Mouse (Mus musculus) liver, adult 2 months (tissue): ENCODE data around the gene Fam155a. TPM values are rescaled to one million over a fixed set of nuclear protein-coding genes. Genes with fewer than 3 reads are reported as not detected.

ENCODE experiments used
- DNase-seq: peaks from one replicate; pipeline ENCODE4 v3.0.0-alpha.2; 2011; ENCODE audit warnings: low read depth, low spot score; ENCODE audit errors: extremely low read depth
- H3K27ac ChIP-seq: fragments of 200-500 bp; replicated peaks from 2 replicates; pipeline ENCODE4 v1.5.1; 2012; ENCODE audit warnings: low read depth, mild to moderate bottlenecking, control low read depth, inconsistent platforms, low read length; ENCODE audit not compliant: insufficient read depth
- H3K27me3 ChIP-seq: fragments of 200-500 bp; 2 replicates; pipeline ENCODE4 v1.6.1; 2012; ENCODE audit warnings: mild to moderate bottlenecking, moderate library complexity, low read length, inconsistent platforms; ENCODE audit not compliant: control insufficient read depth, insufficient read depth
- H3K36me3 ChIP-seq: fragments of 200-500 bp; 2 replicates; pipeline ENCODE4 v1.6.1; 2012; ENCODE audit warnings: low read length, inconsistent platforms; ENCODE audit not compliant: control insufficient read depth, insufficient read depth
- H3K4me1 ChIP-seq: fragments of 200-500 bp; 2 replicates; pipeline ENCODE4 v1.6.1; 2011; ENCODE audit warnings: low read length; ENCODE audit not compliant: control insufficient read depth, insufficient read depth
- H3K4me3 ChIP-seq: fragments of 200-500 bp; 2 replicates; pipeline ENCODE4 v1.5.1; 2011; ENCODE audit warnings: low read depth, mild to moderate bottlenecking, control low read depth, low read length, moderate library complexity; ENCODE audit not compliant: insufficient read depth
- H3K79me2 ChIP-seq: fragments of 200-500 bp; 2 replicates; pipeline ENCODE4 v1.6.1; 2012; ENCODE audit warnings: inconsistent platforms, mild to moderate bottlenecking, low read length, moderate library complexity; ENCODE audit not compliant: control insufficient read depth, insufficient read depth
- H3K9ac ChIP-seq: fragments of 200-500 bp; 2 replicates; pipeline ENCODE4 v1.6.1; 2012; ENCODE audit warnings: low read depth, mild to moderate bottlenecking, control low read depth, inconsistent platforms, low read length
- CTCF ChIP-seq: fragments of 200-500 bp; IDR thresholded peaks from 2 replicates; pipeline ENCODE4 v1.5.1; 2011; ENCODE audit warnings: low read depth, low read length, control low read depth
- POLR2A ChIP-seq: fragments of 200-500 bp; IDR thresholded peaks from 2 replicates; pipeline ENCODE4 v1.6.1; 2011; ENCODE audit warnings: low read length, control low read depth; ENCODE audit not compliant: insufficient read depth; ENCODE audit errors: extremely low read depth
- WGBS: fragments of 180-500 bp; shearing (Covaris S2); methylation state at CpG from one replicate; pipeline ENCODE4 v1.1.7; 2018; 5-methylcytosine and 5-hydroxymethylcytosine counted together
- polyA plus RNA-seq: library from polyadenylated mRNA; depleted of rRNA; stranded (reverse); fragments of >200 nt; gene quantifications from 2 replicates; pipeline ENCODE4 v1.2.3, GENCODE M21; 2012
- total RNA-seq: library from RNA; depleted of rRNA; stranded (reverse); fragments of >200 nt; gene quantifications from 2 replicates; pipeline ENCODE4 v1.2.3, GENCODE M21; 2014

Fam155a gene
- total and polyA plus RNA-seq, 2 experiments, result 0.09 TPM; not detected in 1

GRCm38 (mm10) chr8:9521577-9521976 is 249.4 kb downstream of the Fam155a start:
- Histone ChIP-seq H3K27ac (no peak overlapping the region), H3K4me3 (no peak overlapping the region), H3K36me3 (no peaks in the 10 kb centered on the region), H3K4me1 (no peaks in the 10 kb centered on the region), H3K79me2 (no peaks in the 10 kb centered on the region), H3K9ac (no peak overlapping the region), H3K27me3 (no peaks in the 10 kb centered on the region)
- no peak for DNase-seq
- no peak for TF ChIP-seq CTCF
- TF ChIP-seq POLR2A, result no peak
- 82% methylated on average over 2 of the region's 2 CpGs for WGBS

GRCm38 (mm10) chr8:9500751-9501150 is 270.2 kb downstream of the Fam155a start:
- no peak for TF ChIP-seq POLR2A
- TF ChIP-seq CTCF, result no peak
- no peaks in the 10 kb centered on the region for H3K79me2 ChIP-seq
- H3K4me3 ChIP-seq, result no peak overlapping the region
- DNase-seq, result peak; percentile 82
- H3K9ac ChIP-seq, result no peak overlapping the region
- H3K27ac ChIP-seq, result 0 out of 2 replicates have a peak overlapping the region, but pooled peaks have one; percentile 22
- 12% methylated on average over 6 of the region's 6 CpGs for WGBS
- H3K36me3 ChIP-seq, result no peaks in the 10 kb centered on the region
- peaks cover 9% of the 10 kb centered on the region; the same call in 1 of the 2 replicates for H3K4me1 ChIP-seq
- no peaks in the 10 kb centered on the region for H3K27me3 ChIP-seq

GRCm38 (mm10) chr8:9494225-9494598 is 276.7 kb downstream of the Fam155a start:
- WGBS, result 76% methylated on average over 1 of the region's 1 CpGs
- Histone ChIP-seq H3K79me2 (no peaks in the 10 kb centered on the region), H3K4me3 (no peak overlapping the region), H3K4me1 (no peaks in the 10 kb centered on the region), H3K27me3 (no peaks in the 10 kb centered on the region), H3K27ac (no peak overlapping the region), H3K9ac (no peak overlapping the region), H3K36me3 (no peaks in the 10 kb centered on the region)
- TF ChIP-seq POLR2A, result no peak
- no peak for TF ChIP-seq CTCF
- DNase-seq, result no peak

GRCm38 (mm10) chr8:9493557-9494224 is 277.3 kb downstream of the Fam155a start:
- TF ChIP-seq POLR2A (no peak), CTCF (no peak)
- no peaks in the 10 kb centered on the region for H3K4me1 ChIP-seq

GRCm38 (mm10) chr8:9482565-9482964 is 288.4 kb downstream of the Fam155a start:
- DNase-seq, result no peak

More at GRCm38 (mm10) chr8:9493557-9494224, 277.3 kb downstream of the Fam155a start:
- Histone ChIP-seq H3K79me2 (no peaks in the 10 kb centered on the region), H3K36me3 (no peaks in the 10 kb centered on the region), H3K4me3 (no peak overlapping the region), H3K9ac (no peak overlapping the region), H3K27me3 (no peaks in the 10 kb centered on the region), H3K27ac (no peak overlapping the region)
- no peak for DNase-seq
- 75% methylated on average over 8 of the region's 8 CpGs for WGBS

GRCm38 (mm10) chr8:9471290-9471689 is 299.7 kb downstream of the Fam155a start:
- H3K27me3 ChIP-seq, result no peaks in the 10 kb centered on the region
- no peak for DNase-seq
- H3K4me1 ChIP-seq, result no peaks in the 10 kb centered on the region
- no peak overlapping the region for H3K9ac ChIP-seq
- WGBS, result 54% methylated on average over 5 of the region's 5 CpGs
- no peaks in the 10 kb centered on the region for H3K79me2 ChIP-seq
- TF ChIP-seq CTCF (no peak), POLR2A (no peak)
- no peaks in the 10 kb centered on the region for H3K36me3 ChIP-seq
- no peak overlapping the region for H3K27ac ChIP-seq
- no peak overlapping the region for H3K4me3 ChIP-seq

More at GRCm38 (mm10) chr8:9482565-9482964, 288.4 kb downstream of the Fam155a start:
- H3K4me1 ChIP-seq, result no peaks in the 10 kb centered on the region
- H3K36me3 ChIP-seq, result no peaks in the 10 kb centered on the region
- H3K27me3 ChIP-seq, result no peaks in the 10 kb centered on the region
- no peak overlapping the region for H3K9ac ChIP-seq
- no peak overlapping the region for H3K27ac ChIP-seq
- H3K79me2 ChIP-seq, result no peaks in the 10 kb centered on the region
- H3K4me3 ChIP-seq, result no peak overlapping the region
- TF ChIP-seq POLR2A (no peak), CTCF (no peak)
- WGBS, result 77% methylated on average over 5 of the region's 5 CpGs
